Mouse (Mus musculus) ES-Bruce4 (cell line): ENCODE results near the gene Sh3bgrl.

Experiments used
- CTCF ChIP-seq: IDR thresholded peaks from one replicate; pipeline ENCODE4 v1.8.1; 2011; ENCODE audit warnings: low read depth, low read length
- EP300 ChIP-seq: IDR thresholded peaks from 2 replicates; pipeline ENCODE4 v1.6.1; 2011; ENCODE audit warnings: low read depth, low read length; ENCODE audit not compliant: insufficient read depth
- POLR2A ChIP-seq: IDR thresholded peaks from one replicate; pipeline ENCODE4 v1.8.1; 2011; ENCODE audit warnings: low read length; ENCODE audit not compliant: insufficient read depth

- no peak for TF ChIP-seq POLR2A
- TF ChIP-seq CTCF: no peak
- TF ChIP-seq EP300: no peak
Measured at GRCm38 (mm10) chrX:109126847-109127246, 31.7 kb downstream of the Sh3bgrl start.
